Mouse (Mus musculus): ENCODE measurements around the gene Nlgn2. TPM values are rescaled to one million over a fixed set of nuclear protein-coding genes. Genes with fewer than 3 reads are reported as not detected.

The Nlgn2 gene
- 2.8 and 3.4 TPM in 2 replicates for polyA plus RNA-seq (2014; fragmentation: Nextera tagmentation; extraction: Ambion mirVana)

GRCm38 (mm10) chr11:69837604-69837951 lies at the start of gene Nlgn2:
TSS of gene Nlgn2 (minus strand) at chr11:69837784.
- Histone ChIP-seq H3K4me1 (replicated peaks; ENCODE audit: control insufficient read depth, insufficient read depth, low read length) (peaks cover 41% of the 10 kb centered on the region), H3K27me3 (replicated peaks; ENCODE audit: control insufficient read depth, insufficient read depth, low read length) (peaks cover 40% of the 10 kb centered on the region), H3K4me2 (peak within 1 kb of the TSS; percentile 96), H3K9ac (ENCODE audit: low read depth, low read length) (peak within 1 kb of the TSS; percentile 80), H3K36me3 (ENCODE audit: control insufficient read depth, insufficient read depth, low read length) (no peaks in the 10 kb centered on the region; the same call in 1 of the 2 replicates), H3K27ac (ENCODE audit: low read depth, low read length) (peak within 1 kb of the TSS; percentile 78), H3K4me3 (ENCODE audit: low read depth, low read length) (peak within 1 kb of the TSS; percentile 76), H3K9me3 (ENCODE audit: control insufficient read depth, low read length) (no peaks in the 10 kb centered on the region)
- WGBS, result 0% methylated on average over 32 of the region's 32 CpGs
- ATAC-seq (replicated peaks; ENCODE audit: low FRiP score), result peak; percentile 55
- DNase-seq (ENCODE audit: low spot score), result no peak

- DNase-seq (ENCODE audit: low spot score) (no peak), ATAC-seq (replicated peaks; ENCODE audit: low FRiP score) (peak; percentile 94)
- H3K9me3 ChIP-seq (ENCODE audit: control insufficient read depth, low read length), result no peaks in the 10 kb centered on the region
- H3K4me2 ChIP-seq, result peak overlapping the region; percentile 57
- H3K27me3 ChIP-seq (replicated peaks; ENCODE audit: control insufficient read depth, insufficient read depth, low read length), result no peaks in the 10 kb centered on the region
- H3K36me3 ChIP-seq (ENCODE audit: control insufficient read depth, insufficient read depth, low read length), result no peaks in the 10 kb centered on the region
- H3K4me3 ChIP-seq (ENCODE audit: low read depth, low read length), result 0 out of 2 replicates have a peak overlapping the region, but pooled peaks have one; percentile 5
- peak overlapping the region; percentile 47 for H3K9ac ChIP-seq (ENCODE audit: low read depth, low read length)
- 36% methylated on average over 8 of the region's 8 CpGs for WGBS
- peak overlapping the region; percentile 86 for H3K27ac ChIP-seq (ENCODE audit: low read depth, low read length)
- H3K4me1 ChIP-seq (replicated peaks; ENCODE audit: control insufficient read depth, insufficient read depth, low read length), result peaks cover 25% of the 10 kb centered on the region
These were observed 49.5 kb upstream of the Nlgn2 start for GRCm38 (mm10) chr11:69886907-69887635.

- 81% methylated on average over 8 of the region's 8 CpGs for WGBS
- Histone ChIP-seq H3K4me2 (no peak overlapping the region; the same call in 1 of the 2 replicates), H3K9me3 (ENCODE audit: control insufficient read depth, low read length) (no peaks in the 10 kb centered on the region), H3K9ac (ENCODE audit: low read depth, low read length) (no peak overlapping the region), H3K4me1 (replicated peaks; ENCODE audit: control insufficient read depth, insufficient read depth, low read length) (peaks cover 39% of the 10 kb centered on the region), H3K27me3 (replicated peaks; ENCODE audit: control insufficient read depth, insufficient read depth, low read length) (no peaks in the 10 kb centered on the region), H3K4me3 (ENCODE audit: low read depth, low read length) (no peak overlapping the region), H3K36me3 (ENCODE audit: control insufficient read depth, insufficient read depth, low read length) (no peaks in the 10 kb centered on the region), H3K27ac (ENCODE audit: low read depth, low read length) (no peak overlapping the region)
- ATAC-seq (replicated peaks; ENCODE audit: low FRiP score) (no peak), DNase-seq (ENCODE audit: low spot score) (no peak)
These were observed 47.1 kb upstream of the Nlgn2 start for GRCm38 (mm10) chr11:69884663-69885062.

- Histone ChIP-seq H3K9ac (ENCODE audit: low read depth, low read length) (no peak overlapping the region; the same call in 1 of the 2 replicates), H3K27ac (ENCODE audit: low read depth, low read length) (0 out of 2 replicates have a peak overlapping the region, but pooled peaks have one; percentile 22), H3K36me3 (ENCODE audit: control insufficient read depth, insufficient read depth, low read length) (no peaks in the 10 kb centered on the region), H3K4me1 (replicated peaks; ENCODE audit: control insufficient read depth, insufficient read depth, low read length) (peaks cover 43% of the 10 kb centered on the region), H3K9me3 (ENCODE audit: control insufficient read depth, low read length) (no peaks in the 10 kb centered on the region), H3K27me3 (replicated peaks; ENCODE audit: control insufficient read depth, insufficient read depth, low read length) (no peaks in the 10 kb centered on the region), H3K4me2 (no peak overlapping the region; the same call in 1 of the 2 replicates), H3K4me3 (ENCODE audit: low read depth, low read length) (no peak overlapping the region)
- no peak for DNase-seq (ENCODE audit: low spot score)
- ATAC-seq (replicated peaks; ENCODE audit: low FRiP score), result no peak
- 77% methylated on average over 9 of the region's 9 CpGs for WGBS
These were observed 46.7 kb upstream of the Nlgn2 start for GRCm38 (mm10) chr11:69884240-69884639.

GRCm38 (mm10) chr11:69883527-69884151 lies 46.1 kb upstream of the Nlgn2 start:
- H3K36me3 ChIP-seq (ENCODE audit: control insufficient read depth, insufficient read depth, low read length), result no peaks in the 10 kb centered on the region
- WGBS, result 87% methylated on average over 8 of the region's 8 CpGs
- 0 out of 2 replicates have a peak overlapping the region, but pooled peaks have one; percentile 22 for H3K27ac ChIP-seq (ENCODE audit: low read depth, low read length)
- ATAC-seq (replicated peaks; ENCODE audit: low FRiP score) (no peak), DNase-seq (ENCODE audit: low spot score) (no peak)
- H3K4me2 ChIP-seq, result no peak overlapping the region
- H3K27me3 ChIP-seq (replicated peaks; ENCODE audit: control insufficient read depth, insufficient read depth, low read length), result no peaks in the 10 kb centered on the region
- H3K4me1 ChIP-seq (replicated peaks; ENCODE audit: control insufficient read depth, insufficient read depth, low read length), result peaks cover 49% of the 10 kb centered on the region
- no peaks in the 10 kb centered on the region for H3K9me3 ChIP-seq (ENCODE audit: control insufficient read depth, low read length)
- H3K4me3 ChIP-seq (ENCODE audit: low read depth, low read length), result no peak overlapping the region
- H3K9ac ChIP-seq (ENCODE audit: low read depth, low read length), result no peak overlapping the region; the same call in 1 of the 2 replicates

- WGBS, result 61% methylated on average over 4 of the region's 4 CpGs
- no peak overlapping the region for H3K4me3 ChIP-seq (ENCODE audit: low read depth, low read length)
- no peaks in the 10 kb centered on the region for H3K27me3 ChIP-seq (replicated peaks; ENCODE audit: control insufficient read depth, insufficient read depth, low read length)
- H3K4me1 ChIP-seq (replicated peaks; ENCODE audit: control insufficient read depth, insufficient read depth, low read length), result peaks cover 54% of the 10 kb centered on the region
- no peaks in the 10 kb centered on the region for H3K36me3 ChIP-seq (ENCODE audit: control insufficient read depth, insufficient read depth, low read length)
- ATAC-seq (replicated peaks; ENCODE audit: low FRiP score) (no peak), DNase-seq (ENCODE audit: low spot score) (no peak)
- H3K4me2 ChIP-seq, result no peak overlapping the region
- no peak overlapping the region for H3K27ac ChIP-seq (ENCODE audit: low read depth, low read length)
- no peak overlapping the region for H3K9ac ChIP-seq (ENCODE audit: low read depth, low read length)
- H3K9me3 ChIP-seq (ENCODE audit: control insufficient read depth, low read length), result no peaks in the 10 kb centered on the region
These were observed 45.5 kb upstream of the Nlgn2 start for GRCm38 (mm10) chr11:69883066-69883465.

GRCm38 (mm10) chr11:69881787-69882670 lies 44.4 kb upstream of the Nlgn2 start:
- peak overlapping the region; percentile 99 for H3K4me2 ChIP-seq
- no peak for DNase-seq (ENCODE audit: low spot score)
- H3K4me3 ChIP-seq (ENCODE audit: low read depth, low read length), result peak overlapping the region; percentile 63
- H3K27me3 ChIP-seq (replicated peaks; ENCODE audit: control insufficient read depth, insufficient read depth, low read length), result no peaks in the 10 kb centered on the region
- H3K36me3 ChIP-seq (ENCODE audit: control insufficient read depth, insufficient read depth, low read length), result no peaks in the 10 kb centered on the region
- H3K9me3 ChIP-seq (ENCODE audit: control insufficient read depth, low read length), result no peaks in the 10 kb centered on the region
- peak overlapping the region; percentile 80 for H3K9ac ChIP-seq (ENCODE audit: low read depth, low read length)
- ATAC-seq (replicated peaks; ENCODE audit: low FRiP score), result no peak
- 69% methylated on average over 21 of the region's 21 CpGs for WGBS
- peak overlapping the region; percentile 57; the same call in 1 of the 2 replicates for H3K27ac ChIP-seq (ENCODE audit: low read depth, low read length)
- peaks cover 53% of the 10 kb centered on the region for H3K4me1 ChIP-seq (replicated peaks; ENCODE audit: control insufficient read depth, insufficient read depth, low read length)

- H3K27me3 ChIP-seq (replicated peaks; ENCODE audit: control insufficient read depth, insufficient read depth, low read length), result no peaks in the 10 kb centered on the region
- ATAC-seq (replicated peaks; ENCODE audit: low FRiP score) (peak; percentile 73), DNase-seq (ENCODE audit: low spot score) (peak; percentile 73)
- H3K9me3 ChIP-seq (ENCODE audit: control insufficient read depth, low read length), result no peaks in the 10 kb centered on the region
- peak within 1 kb of the TSS; percentile 99 for H3K4me2 ChIP-seq
- peaks cover 53% of the 10 kb centered on the region for H3K4me1 ChIP-seq (replicated peaks; ENCODE audit: control insufficient read depth, insufficient read depth, low read length)
- peak within 1 kb of the TSS; percentile 80 for H3K9ac ChIP-seq (ENCODE audit: low read depth, low read length)
- H3K27ac ChIP-seq (ENCODE audit: low read depth, low read length), result peak within 1 kb of the TSS; percentile 92
- WGBS, result under 1% methylated on average over 46 of the region's 46 CpGs
- no peaks in the 10 kb centered on the region for H3K36me3 ChIP-seq (ENCODE audit: control insufficient read depth, insufficient read depth, low read length)
- H3K4me3 ChIP-seq (ENCODE audit: low read depth, low read length), result peak within 1 kb of the TSS; percentile 63
These were observed 43.4 kb upstream of the Nlgn2 start, which contains the start of gene Kctd11 for GRCm38 (mm10) chr11:69880853-69881603. TSS of gene Kctd11 (minus strand) at chr11:69881406.

Measured in liver, embryonic 11.5 days (tissue).